Mouse (Mus musculus): ENCODE measurements around the gene Gm43191. TPM values are rescaled to one million over a fixed set of nuclear protein-coding genes. Genes with fewer than 3 reads are reported as not detected.

Gene Gm43191
- polyA plus RNA-seq, 1 experiment from 2014 or later: not detected

DNA sequence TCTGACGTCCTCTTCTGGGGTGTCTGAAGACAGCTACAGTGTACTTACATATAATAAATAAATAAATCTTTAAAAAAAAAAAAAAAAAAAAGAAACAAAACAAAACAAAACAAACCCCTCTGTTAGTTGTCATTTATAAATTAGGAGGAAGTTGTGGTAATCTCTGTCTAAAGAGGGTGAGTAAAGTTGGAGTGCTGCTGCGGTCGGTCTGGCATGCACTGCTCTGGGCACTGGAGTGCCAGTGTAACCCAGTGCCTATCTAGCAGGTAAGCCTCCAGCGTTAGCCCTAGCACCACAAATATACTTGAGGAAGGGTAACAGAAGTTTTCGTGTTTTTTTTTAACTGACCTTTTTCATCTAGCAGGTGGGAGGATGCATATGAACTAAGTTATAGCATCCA, 80.1 kb downstream of the Gm43191 start:
- 79% methylated on average over 5 of the region's 5 CpGs for WGBS
- H3K4me3 ChIP-seq (ENCODE audit: low read depth, low read length): no peak overlapping the region
- H3K4me1 ChIP-seq (ENCODE audit: insufficient read depth): peaks cover 1% of the 10 kb centered on the region; the same call in 1 of the 2 replicates
- DNase-seq: no peak
- H3K4me2 ChIP-seq: no peak overlapping the region
- no peaks in the 10 kb centered on the region for H3K9me3 ChIP-seq (ENCODE audit: low read depth, low read length)
- H3K36me3 ChIP-seq (ENCODE audit: insufficient read depth): no peaks in the 10 kb centered on the region
- ATAC-seq (ENCODE audit: insufficient read depth): no peak
- TF ChIP-seq CTCF (IDR thresholded peaks at IDR 0.05; ENCODE audit: low read depth): no peak
- H3K27me3 ChIP-seq (ENCODE audit: insufficient read depth, low read length): no peaks in the 10 kb centered on the region
- H3K27ac ChIP-seq (ENCODE audit: low read depth): no peak overlapping the region
- no peak overlapping the region for H3K9ac ChIP-seq

DNA sequence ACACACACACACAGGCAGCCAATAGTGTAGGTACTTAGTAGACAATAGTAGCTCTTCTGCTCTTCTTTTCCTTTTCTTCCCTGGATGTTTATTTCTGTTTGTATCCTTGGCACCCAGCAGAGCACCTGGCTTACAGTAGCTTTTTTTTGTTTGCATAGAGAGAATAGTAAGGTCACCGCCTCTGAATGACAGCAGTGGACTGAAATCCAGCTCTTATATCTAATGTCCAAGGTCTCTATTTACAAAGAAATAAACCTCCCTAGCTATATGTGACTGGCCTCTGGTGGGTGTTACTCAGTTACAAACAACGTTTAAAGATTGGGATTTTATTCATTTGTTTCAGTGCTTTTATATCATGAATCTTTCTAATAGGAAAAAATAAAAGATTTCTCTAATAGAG, 81.4 kb downstream of the Gm43191 start:
- no peak overlapping the region for H3K4me3 ChIP-seq (ENCODE audit: low read depth, low read length)
- peaks cover 4% of the 10 kb centered on the region; the same call in 1 of the 2 replicates for H3K4me1 ChIP-seq (ENCODE audit: insufficient read depth)
- H3K27me3 ChIP-seq (ENCODE audit: insufficient read depth, low read length): no peaks in the 10 kb centered on the region
- H3K27ac ChIP-seq (ENCODE audit: low read depth): no peak overlapping the region
- WGBS: 79% methylated on average over 2 of the region's 2 CpGs
- TF ChIP-seq CTCF (IDR thresholded peaks at IDR 0.05; ENCODE audit: low read depth): no peak
- no peak for DNase-seq
- H3K9ac ChIP-seq: no peak overlapping the region
- no peak overlapping the region for H3K4me2 ChIP-seq
- no peaks in the 10 kb centered on the region for H3K9me3 ChIP-seq (ENCODE audit: low read depth, low read length)
- no peak for ATAC-seq (ENCODE audit: insufficient read depth)
- no peaks in the 10 kb centered on the region for H3K36me3 ChIP-seq (ENCODE audit: insufficient read depth)

DNA sequence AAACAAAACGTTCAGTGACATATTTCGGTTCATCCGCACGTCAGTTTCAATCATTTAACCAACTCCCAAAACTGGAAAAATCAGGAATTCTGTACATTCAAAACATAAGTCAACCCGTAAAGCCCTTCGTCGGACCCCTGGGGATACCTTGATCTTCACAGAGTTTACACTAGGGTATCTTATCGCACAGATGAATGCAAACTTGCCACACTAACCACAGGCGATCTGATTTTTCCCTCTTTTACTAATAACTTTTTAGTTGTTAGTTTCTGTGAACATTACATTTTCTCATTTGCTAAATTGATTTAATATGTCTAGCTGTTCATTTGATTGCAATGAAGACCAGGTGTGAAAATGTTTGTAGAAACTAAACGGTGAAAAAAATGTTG, 85.5 kb downstream of the Gm43191 start:
- peak overlapping the region; percentile 86 for H3K4me3 ChIP-seq (ENCODE audit: low read depth, low read length)
- no peaks in the 10 kb centered on the region for H3K27me3 ChIP-seq (ENCODE audit: insufficient read depth, low read length)
- H3K4me1 ChIP-seq (ENCODE audit: insufficient read depth): peaks cover 4% of the 10 kb centered on the region; the same call in 1 of the 2 replicates
- WGBS: 4% methylated on average over 10 of the region's 10 CpGs
- DNase-seq (no peak), ATAC-seq (ENCODE audit: insufficient read depth) (no peak)
- peak overlapping the region; percentile 90 for H3K9ac ChIP-seq
- no peak for TF ChIP-seq CTCF (IDR thresholded peaks at IDR 0.05; ENCODE audit: low read depth)
- H3K36me3 ChIP-seq (ENCODE audit: insufficient read depth): peaks cover 14% of the 10 kb centered on the region
- H3K4me2 ChIP-seq: peak overlapping the region; percentile 73
- H3K9me3 ChIP-seq (ENCODE audit: low read depth, low read length): no peaks in the 10 kb centered on the region
- peak overlapping the region; percentile 86 for H3K27ac ChIP-seq (ENCODE audit: low read depth)

DNA sequence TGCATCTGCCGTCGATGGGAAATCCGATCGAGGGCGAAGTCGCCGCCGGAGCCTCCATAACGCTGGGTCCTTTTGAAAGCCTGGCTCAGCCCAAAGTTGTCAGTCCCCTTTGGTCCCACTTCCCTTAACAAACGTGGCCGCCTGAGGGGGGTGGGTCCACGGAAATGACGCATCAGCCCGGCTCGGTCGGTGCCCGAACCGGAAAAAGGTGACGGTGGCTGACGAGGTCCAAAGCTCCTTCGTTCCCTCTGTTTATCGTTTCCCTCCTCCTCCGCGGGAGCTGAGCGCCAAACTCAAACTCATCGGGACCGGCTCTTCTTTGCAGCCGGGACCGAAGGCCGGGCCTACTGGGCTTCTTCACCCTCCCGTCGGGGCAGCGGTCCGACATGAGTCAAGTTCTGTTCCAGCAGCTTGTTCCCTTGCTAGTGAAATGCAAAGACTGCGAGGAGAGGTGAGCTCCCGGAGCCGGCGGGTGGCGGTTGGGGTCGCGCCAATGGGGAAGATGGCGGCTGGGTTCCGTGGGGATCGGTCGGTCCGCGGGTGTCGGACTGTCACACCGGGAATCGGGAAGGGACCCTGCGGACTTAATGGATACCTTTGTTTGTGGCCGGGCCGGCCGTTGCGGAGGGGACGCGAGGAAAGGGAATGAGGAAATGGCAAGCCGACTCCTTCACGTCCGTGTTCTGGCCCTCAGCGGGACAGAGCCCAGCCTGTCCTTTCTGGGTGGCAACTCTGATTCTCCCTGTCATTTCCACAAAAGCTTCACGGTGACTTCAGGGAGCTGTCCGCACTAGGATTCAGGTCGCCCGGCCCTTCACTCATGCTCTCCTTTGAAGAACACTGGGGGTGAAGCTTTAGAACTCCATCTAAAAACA, 86.1 kb downstream of the Gm43191 start, which contains the start of gene Sass6:
Sass6 (plus strand) TSS at position 255 of the 875 bp plus-strand sequence.
- H3K36me3 ChIP-seq (ENCODE audit: insufficient read depth): peaks cover 20% of the 10 kb centered on the region
- peak within 1 kb of the TSS; percentile 86 for H3K4me3 ChIP-seq (ENCODE audit: low read depth, low read length)
- H3K4me1 ChIP-seq (ENCODE audit: insufficient read depth): peaks cover 4% of the 10 kb centered on the region; the same call in 1 of the 2 replicates
- DNase-seq: peak; percentile 99
- WGBS: under 1% methylated on average over 65 of the region's 65 CpGs
- peak within 1 kb of the TSS; percentile 86 for H3K27ac ChIP-seq (ENCODE audit: low read depth)
- TF ChIP-seq CTCF (IDR thresholded peaks at IDR 0.05; ENCODE audit: low read depth): no peak
- H3K4me2 ChIP-seq: peak within 1 kb of the TSS; percentile 73
- peak within 1 kb of the TSS; percentile 90 for H3K9ac ChIP-seq
- H3K27me3 ChIP-seq (ENCODE audit: insufficient read depth, low read length): no peaks in the 10 kb centered on the region
- ATAC-seq (ENCODE audit: insufficient read depth): peak; percentile 97
- H3K9me3 ChIP-seq (ENCODE audit: low read depth, low read length): no peaks in the 10 kb centered on the region

DNA sequence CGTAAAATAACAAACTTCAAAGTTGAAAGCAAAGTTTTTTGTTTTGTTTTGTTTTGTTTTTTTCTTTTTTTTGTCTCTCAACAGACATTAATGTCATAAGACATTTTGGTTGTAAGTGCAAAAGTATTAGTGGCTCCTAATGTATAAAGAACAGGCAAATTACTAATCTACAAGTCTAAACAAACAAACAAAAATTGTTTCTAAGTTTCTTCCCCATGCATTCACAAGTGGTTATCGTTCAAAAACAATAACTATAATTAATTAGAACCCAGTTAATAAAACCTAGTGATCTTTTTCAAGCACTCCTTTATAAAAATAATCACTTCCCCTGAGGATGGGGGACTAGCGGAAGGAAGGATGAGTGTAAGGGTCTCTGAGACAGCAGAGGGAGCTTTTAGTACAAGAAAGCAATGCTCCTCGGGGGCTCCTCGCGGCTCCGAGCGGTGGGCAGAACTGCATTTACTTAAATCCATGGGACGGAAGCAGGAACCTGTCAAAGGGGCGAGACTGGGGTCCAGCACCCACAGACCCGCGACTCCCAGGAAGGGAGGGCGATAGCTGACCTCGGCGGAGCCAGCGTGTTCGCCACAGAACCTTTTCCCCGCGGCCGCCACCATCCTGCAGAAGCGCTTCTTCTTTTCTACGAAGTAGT, 86.9 kb downstream of the Gm43191 start:
- Histone ChIP-seq H3K27me3 (ENCODE audit: insufficient read depth, low read length) (no peaks in the 10 kb centered on the region), H3K4me2 (peak overlapping the region; percentile 56), H3K36me3 (ENCODE audit: insufficient read depth) (peaks cover 28% of the 10 kb centered on the region), H3K9me3 (ENCODE audit: low read depth, low read length) (no peaks in the 10 kb centered on the region), H3K9ac (peak overlapping the region; percentile 90), H3K4me1 (ENCODE audit: insufficient read depth) (peaks cover 4% of the 10 kb centered on the region; the same call in 1 of the 2 replicates), H3K4me3 (ENCODE audit: low read depth, low read length) (peak overlapping the region; percentile 86), H3K27ac (ENCODE audit: low read depth) (peak overlapping the region; percentile 86)
- ATAC-seq (ENCODE audit: insufficient read depth) (peak; percentile 75), DNase-seq (peak; percentile 75)
- 1% methylated on average over 22 of the region's 22 CpGs for WGBS
- peak; percentile 18; the same call in 1 of the 2 replicates for TF ChIP-seq CTCF (IDR thresholded peaks at IDR 0.05; ENCODE audit: low read depth)

Other genes with a start within 250 kb of the Gm43191 start
- 70.6 and 80.6 TPM in 2 replicates for gene Rtca, start 173.1 kb downstream of the Gm43191 start, polyA plus RNA-seq (2014; fragmentation: Nextera tagmentation; extraction: Ambion mirVana)
- 15.1 and 15.7 TPM in 2 replicates for gene Dbt, start 168.2 kb downstream of the Gm43191 start, polyA plus RNA-seq (2014; fragmentation: Nextera tagmentation; extraction: Ambion mirVana)
- 0.22 and 0.96 TPM in 2 replicates for gene Lrrc39, start 118.3 kb downstream of the Gm43191 start, polyA plus RNA-seq (2014; fragmentation: Nextera tagmentation; extraction: Ambion mirVana)
- 30.5 and 30.6 TPM in 2 replicates for gene Sass6, start 86.3 kb downstream of the Gm43191 start, polyA plus RNA-seq (2014; fragmentation: Nextera tagmentation; extraction: Ambion mirVana)
- gene Trmt13, start 66.7 kb downstream of the Gm43191 start, polyA plus RNA-seq (2014; fragmentation: Nextera tagmentation; extraction: Ambion mirVana): 24.8 and 25.4 TPM in 2 replicates
- gene Mfsd14a, start 18.6 kb downstream of the Gm43191 start, polyA plus RNA-seq (2014; fragmentation: Nextera tagmentation; extraction: Ambion mirVana): 89.8 and 94.6 TPM in 2 replicates
- gene Slc35a3, start 31.6 kb upstream of the Gm43191 start, polyA plus RNA-seq (2014; fragmentation: Nextera tagmentation; extraction: Ambion mirVana): 13.1 and 16.1 TPM in 2 replicates
- gene Agl, start 126.9 kb upstream of the Gm43191 start, polyA plus RNA-seq (2014; fragmentation: Nextera tagmentation; extraction: Ambion mirVana): 12.1 and 14.9 TPM in 2 replicates
- 8.9 and 11.5 TPM in 2 replicates for gene Frrs1, start 178.2 kb upstream of the Gm43191 start, polyA plus RNA-seq (2014; fragmentation: Nextera tagmentation; extraction: Ambion mirVana)

Measured in lung, embryonic 14.5 days (tissue).